Mouse (Mus musculus): Measurements from ENCODE around the gene Fam102a. TPM values are rescaled to one million over a fixed set of nuclear protein-coding genes. Genes with fewer than 3 reads are reported as not detected.

Fam102a gene
- polyA plus RNA-seq, 1 experiment from 2014 or later = 12.3 TPM

- 70% methylated on average over 6 of the region's 6 CpGs for WGBS
- peaks cover 36% of the 10 kb centered on the region for H3K36me3 ChIP-seq (replicated peaks)
- H3K4me3 ChIP-seq = no peak overlapping the region
- H3K27ac ChIP-seq (replicated peaks) = no peak overlapping the region
- no peaks in the 10 kb centered on the region for H3K9me3 ChIP-seq
- no peak for DNase-seq (ENCODE audit: low spot score)
- peaks cover 39% of the 10 kb centered on the region for H3K4me1 ChIP-seq
- H3K27me3 ChIP-seq (replicated peaks; ENCODE audit: low read depth, poor library complexity, severe bottlenecking) = peaks cover 9% of the 10 kb centered on the region
Measured at GRCm38 (mm10) chr2:32591249-32591648, 56.1 kb downstream of the Fam102a start.

GRCm38 (mm10) chr2:32596725-32597124 is 61.6 kb downstream of the Fam102a start:
- no peaks in the 10 kb centered on the region for H3K9me3 ChIP-seq
- no peak for DNase-seq (ENCODE audit: low spot score)
- 95% methylated on average over 13 of the region's 13 CpGs for WGBS
- no peaks in the 10 kb centered on the region for H3K27me3 ChIP-seq (replicated peaks; ENCODE audit: low read depth, poor library complexity, severe bottlenecking)
- no peak overlapping the region for H3K4me3 ChIP-seq
- H3K4me1 ChIP-seq = peaks cover 9% of the 10 kb centered on the region
- H3K36me3 ChIP-seq (replicated peaks) = peaks cover 43% of the 10 kb centered on the region
- no peak overlapping the region for H3K27ac ChIP-seq (replicated peaks)

- H3K4me1 ChIP-seq = peaks cover 14% of the 10 kb centered on the region
- H3K4me3 ChIP-seq = no peak overlapping the region
- H3K27me3 ChIP-seq (replicated peaks; ENCODE audit: low read depth, poor library complexity, severe bottlenecking) = no peaks in the 10 kb centered on the region
- DNase-seq (ENCODE audit: low spot score) = no peak
- no peaks in the 10 kb centered on the region for H3K9me3 ChIP-seq
- H3K27ac ChIP-seq (replicated peaks) = no peak overlapping the region
- peaks cover 43% of the 10 kb centered on the region for H3K36me3 ChIP-seq (replicated peaks)
- 90% methylated on average over 5 of the region's 5 CpGs for WGBS
Measured at GRCm38 (mm10) chr2:32597248-32597647, 62.1 kb downstream of the Fam102a start.

GRCm38 (mm10) chr2:32597699-32598098 is 62.6 kb downstream of the Fam102a start:
- Histone ChIP-seq H3K36me3 (replicated peaks) (peaks cover 43% of the 10 kb centered on the region), H3K27ac (replicated peaks) (no peak overlapping the region), H3K4me1 (peaks cover 19% of the 10 kb centered on the region), H3K9me3 (no peaks in the 10 kb centered on the region), H3K4me3 (no peak overlapping the region), H3K27me3 (replicated peaks; ENCODE audit: low read depth, poor library complexity, severe bottlenecking) (no peaks in the 10 kb centered on the region)
- no peak for DNase-seq (ENCODE audit: low spot score)
- 87% methylated on average over 5 of the region's 5 CpGs for WGBS

GRCm38 (mm10) chr2:32598506-32598905 is 63.4 kb downstream of the Fam102a start:
- Histone ChIP-seq H3K9me3 (no peaks in the 10 kb centered on the region), H3K36me3 (replicated peaks) (peaks cover 42% of the 10 kb centered on the region), H3K27me3 (replicated peaks; ENCODE audit: low read depth, poor library complexity, severe bottlenecking) (no peaks in the 10 kb centered on the region), H3K27ac (replicated peaks) (no peak overlapping the region), H3K4me1 (peaks cover 19% of the 10 kb centered on the region), H3K4me3 (no peak overlapping the region)
- 89% methylated on average over 8 of the region's 8 CpGs for WGBS
- DNase-seq (ENCODE audit: low spot score) = no peak

GRCm38 (mm10) chr2:32599409-32599808 is 64.3 kb downstream of the Fam102a start, which contains the start of gene St6galnac6:
St6galnac6 (plus strand) TSS chr2:32599709.
- Histone ChIP-seq H3K4me3 (no peak within 1 kb of the TSS), H3K27ac (replicated peaks) (no peak within 1 kb of the TSS), H3K9me3 (no peaks in the 10 kb centered on the region), H3K4me1 (peaks cover 19% of the 10 kb centered on the region), H3K36me3 (replicated peaks) (peaks cover 33% of the 10 kb centered on the region), H3K27me3 (replicated peaks; ENCODE audit: low read depth, poor library complexity, severe bottlenecking) (no peaks in the 10 kb centered on the region)
- WGBS = 96% methylated on average over 3 of the region's 3 CpGs
- DNase-seq (ENCODE audit: low spot score) = no peak

GRCm38 (mm10) chr2:32601417-32602065 is 66.4 kb downstream of the Fam102a start:
- peak; percentile 52 for DNase-seq (ENCODE audit: low spot score)
- WGBS = 43% methylated on average over 8 of the region's 8 CpGs
- Histone ChIP-seq H3K4me1 (peaks cover 24% of the 10 kb centered on the region), H3K36me3 (replicated peaks) (peaks cover 15% of the 10 kb centered on the region), H3K4me3 (no peak overlapping the region), H3K27ac (replicated peaks) (peak overlapping the region; percentile 78), H3K9me3 (no peaks in the 10 kb centered on the region), H3K27me3 (replicated peaks; ENCODE audit: low read depth, poor library complexity, severe bottlenecking) (no peaks in the 10 kb centered on the region)

GRCm38 (mm10) chr2:32602600-32603054 is 67.5 kb downstream of the Fam102a start:
- WGBS = under 1% methylated on average over 11 of the region's 11 CpGs
- DNase-seq (ENCODE audit: low spot score) = peak; percentile 92
- peak overlapping the region; percentile 78 for H3K27ac ChIP-seq (replicated peaks)
- peaks cover 35% of the 10 kb centered on the region for H3K4me1 ChIP-seq
- H3K4me3 ChIP-seq = peak overlapping the region; percentile 55
- 0 out of 2 replicates have a peak, but pooled peaks cover 2% of the 10 kb centered on the region for H3K27me3 ChIP-seq (replicated peaks; ENCODE audit: low read depth, poor library complexity, severe bottlenecking)
- H3K9me3 ChIP-seq = no peaks in the 10 kb centered on the region
- H3K36me3 ChIP-seq (replicated peaks) = peaks cover 4% of the 10 kb centered on the region

- peaks cover 53% of the 10 kb centered on the region for H3K4me1 ChIP-seq
- no peak overlapping the region for H3K27ac ChIP-seq (replicated peaks)
- no peak for DNase-seq (ENCODE audit: low spot score)
- 0 out of 2 replicates have a peak, but pooled peaks cover 6% of the 10 kb centered on the region for H3K27me3 ChIP-seq (replicated peaks; ENCODE audit: low read depth, poor library complexity, severe bottlenecking)
- no peaks in the 10 kb centered on the region for H3K36me3 ChIP-seq (replicated peaks)
- WGBS = 52% methylated on average over 10 of the region's 10 CpGs
- H3K4me3 ChIP-seq = no peak overlapping the region
- no peaks in the 10 kb centered on the region for H3K9me3 ChIP-seq
Measured at GRCm38 (mm10) chr2:32604631-32605030, 69.5 kb downstream of the Fam102a start.

- Histone ChIP-seq H3K4me1 (peaks cover 65% of the 10 kb centered on the region), H3K4me3 (peak overlapping the region; percentile 81), H3K36me3 (replicated peaks) (no peaks in the 10 kb centered on the region), H3K9me3 (no peaks in the 10 kb centered on the region), H3K27ac (replicated peaks) (peak overlapping the region; percentile 91), H3K27me3 (replicated peaks; ENCODE audit: low read depth, poor library complexity, severe bottlenecking) (0 out of 2 replicates have a peak, but pooled peaks cover 6% of the 10 kb centered on the region)
- 11% methylated on average over 55 of the region's 55 CpGs for WGBS
- DNase-seq (ENCODE audit: low spot score) = peak; percentile 90
Measured at GRCm38 (mm10) chr2:32606161-32607142, 71.3 kb downstream of the Fam102a start.

- Histone ChIP-seq H3K36me3 (replicated peaks) (peaks cover 8% of the 10 kb centered on the region), H3K9me3 (peaks cover 2% of the 10 kb centered on the region; the same call in 1 of the 2 replicates), H3K27me3 (replicated peaks; ENCODE audit: low read depth, poor library complexity, severe bottlenecking) (0 out of 2 replicates have a peak, but pooled peaks cover 6% of the 10 kb centered on the region), H3K4me3 (peak overlapping the region; percentile 81), H3K4me1 (peaks cover 58% of the 10 kb centered on the region), H3K27ac (replicated peaks) (peak overlapping the region; percentile 91)
- DNase-seq (ENCODE audit: low spot score) = peak; percentile 79
- 6% methylated on average over 34 of the region's 34 CpGs for WGBS
Measured at GRCm38 (mm10) chr2:32607262-32607947, 72.3 kb downstream of the Fam102a start.

Measured in embryonic facial prominence, embryonic 10.5 days (tissue).